Mouse (Mus musculus) midbrain, embryonic 13.5 days (tissue): ENCODE measurements around the gene Plcl1. TPM values are rescaled to one million over a fixed set of nuclear protein-coding genes. Genes with fewer than 3 reads are reported as not detected.
A peak's percentile ranks its signal among the peaks of the same experiment; 100 is the strongest.
"Not testable (repeated sequence)": the region's sequence is repeated elsewhere in the genome, so short reads cannot be mapped to it uniquely, and the experiment has no call there.

Experiments
- ATAC-seq: fragments of 200-750 bp; cut with Nextera tagmentation; 2 replicates; pipeline ENCODE4 v1.8.0; 2017; ENCODE audit warnings: mild to moderate bottlenecking, moderate TSS enrichment, moderate library complexity
- H3K27ac ChIP-seq: fragments of 300-500 bp; sonication (generic); 2 replicates; pipeline ENCODE4 v1.5.1; 2015; ENCODE audit warnings: inconsistent platforms, mild to moderate bottlenecking, moderate library complexity
- H3K27me3 ChIP-seq: fragments of 300-500 bp; sonication (generic); 2 replicates; pipeline ENCODE4 v1.6.1; 2015; ENCODE audit warnings: mild to moderate bottlenecking, inconsistent platforms
- H3K36me3 ChIP-seq: fragments of 300-500 bp; sonication (generic); 2 replicates; pipeline ENCODE4 v1.6.1; 2015; ENCODE audit warnings: mild to moderate bottlenecking, inconsistent platforms
- H3K4me1 ChIP-seq: fragments of 300-500 bp; sonication (generic); replicated peaks from 2 replicates; pipeline ENCODE4 v1.6.1; 2015; ENCODE audit warnings: inconsistent platforms
- H3K4me2 ChIP-seq: fragments of 300-500 bp; sonication (generic); replicated peaks from 2 replicates; pipeline ENCODE4 v1.6.1; 2015; ENCODE audit warnings: moderate library complexity, mild to moderate bottlenecking, inconsistent platforms
- H3K4me3 ChIP-seq: fragments of 300-500 bp; sonication (generic); replicated peaks from 2 replicates; pipeline ENCODE4 v1.5.1; 2015; ENCODE audit warnings: mild to moderate bottlenecking, inconsistent platforms
- H3K9ac ChIP-seq: fragments of 300-500 bp; sonication (generic); replicated peaks from 2 replicates; pipeline ENCODE4 v1.6.1; 2015; ENCODE audit warnings: mild to moderate bottlenecking, inconsistent platforms
- H3K9me3 ChIP-seq: fragments of 300-500 bp; sonication (generic); 2 replicates; pipeline ENCODE4 v1.6.1; 2016; ENCODE audit warnings: mild to moderate bottlenecking, inconsistent platforms
- WGBS: fragments of 180-500 bp; shearing (Covaris S2); methylation state at CpG from one replicate; pipeline ENCODE4 v1.1.7; 2015; 5-methylcytosine and 5-hydroxymethylcytosine counted together
- polyA plus RNA-seq: library from polyadenylated mRNA; unstranded; fragments of >200 nt; fragmentation: Nextera tagmentation; extraction: Ambion mirVana; gene quantifications from 2 replicates; pipeline ENCODE4 v1.2.1, GENCODE M21; 2015

Plcl1 gene
- polyA plus RNA-seq, 1 experiment from 2014 or later, result 3.7 TPM

DNA sequence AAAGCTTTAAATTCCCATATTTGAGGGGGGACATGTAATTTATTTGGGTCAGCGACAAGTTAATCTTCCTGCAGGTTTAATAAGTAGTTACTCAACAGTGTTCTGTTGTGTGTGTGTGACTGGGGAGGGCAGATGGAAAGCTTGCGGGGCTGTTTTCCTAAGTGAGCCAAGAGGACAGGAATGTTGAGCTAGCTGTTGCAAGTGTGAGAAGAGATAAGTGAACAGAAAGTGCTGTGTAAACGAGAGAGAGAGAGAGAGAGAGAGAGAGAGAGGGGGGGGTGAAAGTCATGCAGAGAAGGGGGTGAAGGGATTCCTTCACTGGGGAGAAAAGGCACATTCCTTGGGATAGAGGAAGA lies 39.9 kb downstream of the Plcl1 start:
- Histone ChIP-seq H3K9ac (no peak overlapping the region), H3K27ac (no peak overlapping the region), H3K4me3 (no peak overlapping the region), H3K27me3 (no peaks in the 10 kb centered on the region), H3K4me1 (peaks cover 4% of the 10 kb centered on the region; the same call in 1 of the 2 replicates), H3K4me2 (no peak overlapping the region), H3K36me3 (no peaks in the 10 kb centered on the region), H3K9me3 (no peaks in the 10 kb centered on the region)
- no peak for ATAC-seq
- WGBS, result 85% methylated on average over 3 of the region's 3 CpGs

DNA sequence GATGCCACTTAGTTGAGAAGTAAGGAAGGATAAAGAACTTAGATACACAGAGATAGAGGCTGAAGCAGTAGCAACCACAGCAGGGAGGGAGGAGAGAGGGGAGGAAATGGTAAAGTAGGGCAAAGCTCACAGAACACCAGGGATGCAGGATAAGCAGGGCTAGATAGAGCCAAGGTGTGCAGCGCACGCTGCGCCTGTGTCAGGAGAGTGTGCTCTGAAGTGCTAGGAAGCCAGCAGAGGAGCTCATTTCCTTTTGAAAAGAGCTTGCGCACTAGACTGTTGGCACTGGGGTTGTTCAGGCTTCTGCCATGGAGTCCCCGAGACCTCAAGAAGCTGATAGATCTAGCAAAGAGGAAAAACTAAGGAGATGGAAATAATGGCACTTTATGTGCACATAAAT lies 40.6 kb downstream of the Plcl1 start:
- Histone ChIP-seq H3K27ac (no peak overlapping the region), H3K4me3 (no peak overlapping the region), H3K36me3 (no peaks in the 10 kb centered on the region), H3K9me3 (no peaks in the 10 kb centered on the region), H3K4me1 (peaks cover 4% of the 10 kb centered on the region; the same call in 1 of the 2 replicates), H3K9ac (no peak overlapping the region), H3K27me3 (no peaks in the 10 kb centered on the region), H3K4me2 (no peak overlapping the region)
- no peak for ATAC-seq
- WGBS, result 87% methylated on average over 5 of the region's 5 CpGs

DNA sequence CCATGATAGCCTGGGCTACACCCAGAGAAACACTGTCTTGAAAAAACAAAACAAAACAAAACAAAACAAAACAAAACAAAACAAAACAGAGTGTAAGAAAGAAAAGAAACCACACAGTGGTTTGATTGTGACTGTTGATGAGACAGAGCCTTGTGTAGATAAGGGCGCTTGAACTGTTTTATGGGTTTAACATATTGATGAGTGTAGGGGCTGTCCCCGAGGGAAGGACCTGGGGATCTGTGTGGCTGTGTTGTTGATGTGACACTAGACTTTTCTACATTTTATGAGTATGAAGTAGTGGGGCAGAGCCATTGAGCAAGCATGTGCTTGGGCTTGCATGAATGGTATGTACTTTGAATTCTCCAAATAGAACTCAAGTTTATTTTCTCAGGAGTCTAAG lies 41.2 kb downstream of the Plcl1 start:
- Histone ChIP-seq H3K27me3 (no peaks in the 10 kb centered on the region), H3K4me1 (peaks cover 4% of the 10 kb centered on the region; the same call in 1 of the 2 replicates), H3K4me3 (no peak overlapping the region), H3K9me3 (no peaks in the 10 kb centered on the region), H3K27ac (no peak overlapping the region), H3K4me2 (no peak overlapping the region), H3K9ac (no peak overlapping the region), H3K36me3 (no peaks in the 10 kb centered on the region)
- no peak for ATAC-seq
- 76% methylated on average over 2 of the region's 2 CpGs for WGBS

DNA sequence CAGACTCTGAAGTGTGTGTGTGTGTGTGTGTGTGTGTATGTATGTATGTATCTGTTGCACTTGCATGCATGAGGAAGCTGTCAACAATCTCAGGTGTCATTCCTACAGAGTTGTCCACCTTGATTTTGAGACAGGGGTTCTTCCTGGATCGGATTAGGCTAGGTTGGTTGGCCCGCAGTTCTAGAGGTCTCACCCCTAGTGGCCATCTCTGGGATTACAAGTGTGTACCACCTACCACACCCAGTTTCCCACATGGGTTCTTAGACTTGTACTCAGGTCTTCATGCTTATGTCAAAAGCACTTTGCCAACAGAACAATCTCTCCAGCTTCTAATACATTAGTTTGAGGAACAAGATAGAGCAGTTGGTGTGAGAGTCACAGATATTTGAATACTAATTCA lies 41.9 kb downstream of the Plcl1 start:
- H3K36me3 ChIP-seq, result no peaks in the 10 kb centered on the region
- WGBS, result 78% methylated on average over 2 of the region's 2 CpGs
- no peak overlapping the region for H3K27ac ChIP-seq
- H3K9me3 ChIP-seq, result no peaks in the 10 kb centered on the region
- no peak overlapping the region for H3K9ac ChIP-seq
- no peaks in the 10 kb centered on the region for H3K27me3 ChIP-seq
- no peak for ATAC-seq
- H3K4me2 ChIP-seq, result no peak overlapping the region
- peaks cover 4% of the 10 kb centered on the region; the same call in 1 of the 2 replicates for H3K4me1 ChIP-seq
- no peak overlapping the region for H3K4me3 ChIP-seq

DNA sequence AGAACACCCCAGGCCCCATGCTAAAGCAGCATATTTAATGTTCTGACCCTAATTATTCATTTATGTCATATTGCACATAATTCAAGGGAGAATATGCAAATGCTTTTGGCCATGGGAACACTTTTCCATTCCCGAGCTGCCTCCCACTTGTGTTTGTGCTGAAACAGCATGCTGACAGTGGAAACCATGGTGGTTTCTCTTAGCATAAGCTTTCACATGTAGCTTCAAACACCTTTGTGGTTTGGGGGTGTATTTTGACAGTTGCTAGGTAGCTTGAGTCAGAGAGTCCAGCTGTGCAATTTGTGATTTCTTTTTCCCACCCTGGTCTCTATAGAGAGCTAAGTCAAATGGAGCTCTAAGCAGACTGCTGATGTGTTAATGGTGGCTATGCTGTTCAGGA lies 42.4 kb downstream of the Plcl1 start:
- H3K9ac ChIP-seq, result no peak overlapping the region
- no peak; the same call in 1 of the 2 replicates for ATAC-seq
- H3K4me2 ChIP-seq, result no peak overlapping the region
- H3K27ac ChIP-seq, result no peak overlapping the region
- H3K4me1 ChIP-seq, result peaks cover 4% of the 10 kb centered on the region; the same call in 1 of the 2 replicates
- 79% methylated on average over 1 of the region's 1 CpGs for WGBS
- H3K36me3 ChIP-seq, result no peaks in the 10 kb centered on the region
- no peaks in the 10 kb centered on the region for H3K27me3 ChIP-seq
- H3K9me3 ChIP-seq, result no peaks in the 10 kb centered on the region
- H3K4me3 ChIP-seq, result no peak overlapping the region

DNA sequence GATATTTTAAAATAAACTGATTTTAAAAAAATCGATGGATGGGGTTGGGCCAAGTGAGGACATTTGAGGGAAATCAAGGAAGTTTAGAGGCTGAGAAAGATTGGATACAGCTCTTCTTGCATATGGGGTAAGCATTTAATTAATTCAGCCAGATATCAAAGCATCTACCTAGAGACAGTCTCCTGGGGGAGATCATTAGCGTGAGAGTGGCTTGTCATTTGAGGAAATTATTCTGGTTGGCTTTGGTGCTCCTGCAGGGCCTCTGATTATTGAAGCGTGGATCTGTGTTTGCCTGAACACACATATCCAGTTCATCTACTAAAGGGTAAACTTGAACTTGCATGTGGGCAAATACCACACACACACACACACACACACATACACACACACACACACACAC lies 44.1 kb downstream of the Plcl1 start:
- no peaks in the 10 kb centered on the region for H3K9me3 ChIP-seq
- no peak overlapping the region for H3K4me3 ChIP-seq
- no peak overlapping the region for H3K9ac ChIP-seq
- H3K27me3 ChIP-seq, result no peaks in the 10 kb centered on the region
- 54% methylated on average over 3 of the region's 3 CpGs for WGBS
- no peak overlapping the region for H3K27ac ChIP-seq
- no peaks in the 10 kb centered on the region for H3K36me3 ChIP-seq
- peaks cover 4% of the 10 kb centered on the region; the same call in 1 of the 2 replicates for H3K4me1 ChIP-seq
- H3K4me2 ChIP-seq, result no peak overlapping the region
- ATAC-seq, result no peak

DNA sequence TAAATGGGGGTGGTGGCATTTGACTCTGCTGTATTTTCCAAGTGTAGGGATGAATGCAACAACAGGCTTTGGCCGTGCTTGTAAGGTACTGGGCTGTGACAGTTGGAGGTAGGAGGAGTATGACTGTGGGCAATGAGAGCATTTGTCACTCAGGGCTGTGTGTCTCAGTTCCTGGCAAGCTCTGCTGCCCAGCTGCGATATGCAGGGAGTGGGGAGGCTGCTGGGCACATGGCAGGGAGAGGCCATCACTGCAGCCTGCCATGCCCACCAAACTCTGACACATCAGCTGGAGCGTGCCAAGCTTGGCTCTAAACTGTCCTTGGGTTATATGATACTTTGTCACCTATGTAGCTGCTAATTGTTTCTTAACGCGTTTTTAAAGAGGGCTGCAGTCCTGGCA lies 48.4 kb downstream of the Plcl1 start:
- no peak overlapping the region for H3K27ac ChIP-seq
- WGBS, result 83% methylated on average over 5 of the region's 5 CpGs
- ATAC-seq, result no peak
- H3K27me3 ChIP-seq, result no peaks in the 10 kb centered on the region
- peaks cover 3% of the 10 kb centered on the region; the same call in 1 of the 2 replicates for H3K4me1 ChIP-seq
- H3K4me3 ChIP-seq, result no peak overlapping the region
- H3K9ac ChIP-seq, result no peak overlapping the region
- H3K9me3 ChIP-seq, result no peaks in the 10 kb centered on the region
- H3K4me2 ChIP-seq, result no peak overlapping the region
- no peaks in the 10 kb centered on the region for H3K36me3 ChIP-seq

DNA sequence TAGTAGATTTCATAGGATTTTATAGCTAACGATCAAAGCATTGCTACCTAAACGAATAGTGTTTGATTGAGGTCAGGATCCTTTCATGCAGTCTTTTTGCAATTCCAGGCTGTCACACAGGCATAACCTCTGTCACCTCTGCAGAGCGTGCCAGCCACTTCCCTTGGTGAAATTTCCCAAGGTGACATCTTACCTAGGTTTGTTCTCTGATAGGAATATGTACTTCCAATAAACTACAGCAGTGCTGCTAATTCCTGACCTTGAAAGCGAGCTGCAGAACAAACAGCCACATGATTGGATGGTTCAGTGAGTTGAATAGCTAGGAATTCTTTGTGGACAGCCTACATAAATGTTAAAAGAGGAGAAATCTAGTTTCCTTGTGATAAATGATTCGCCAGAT lies 56.6 kb downstream of the Plcl1 start:
- no peak for ATAC-seq
- WGBS, result 80% methylated on average over 5 of the region's 5 CpGs
- H3K36me3 ChIP-seq, result no peaks in the 10 kb centered on the region
- H3K27ac ChIP-seq, result no peak overlapping the region
- no peaks in the 10 kb centered on the region for H3K27me3 ChIP-seq
- no peak overlapping the region for H3K4me2 ChIP-seq
- H3K4me1 ChIP-seq, result no peaks in the 10 kb centered on the region
- H3K9me3 ChIP-seq, result no peaks in the 10 kb centered on the region
- no peak overlapping the region for H3K4me3 ChIP-seq
- H3K9ac ChIP-seq, result no peak overlapping the region

DNA sequence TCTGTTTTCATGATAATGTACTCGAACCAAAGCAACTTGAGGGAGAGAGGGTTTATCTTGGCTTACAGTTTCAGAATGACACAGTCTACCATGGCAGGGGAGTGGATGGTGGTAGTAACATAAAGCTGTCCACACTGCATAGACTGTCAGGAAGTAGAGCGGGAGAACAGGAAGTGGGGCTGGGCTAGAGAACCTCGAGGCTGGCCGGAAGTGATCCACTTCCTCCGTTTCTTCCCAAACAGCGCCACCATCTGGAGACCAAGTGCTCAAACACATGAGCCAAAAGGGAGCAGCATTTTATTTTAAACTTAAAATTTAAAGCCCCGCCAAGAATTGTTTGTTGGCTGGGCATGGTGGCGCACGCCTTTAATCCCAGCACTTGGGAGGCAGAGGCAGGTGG lies 68.0 kb downstream of the Plcl1 start:
- WGBS, result 81% methylated on average over 9 of the region's 9 CpGs
- Histone ChIP-seq H3K9ac (no peak overlapping the region), H3K36me3 (no peaks in the 10 kb centered on the region), H3K9me3 (0 out of 2 replicates have a peak, but pooled peaks cover 2% of the 10 kb centered on the region), H3K4me2 (no peak overlapping the region), H3K27ac (no peak overlapping the region), H3K4me1 (no peaks in the 10 kb centered on the region), H3K4me3 (no peak overlapping the region), H3K27me3 (no peaks in the 10 kb centered on the region)
- no peak for ATAC-seq

DNA sequence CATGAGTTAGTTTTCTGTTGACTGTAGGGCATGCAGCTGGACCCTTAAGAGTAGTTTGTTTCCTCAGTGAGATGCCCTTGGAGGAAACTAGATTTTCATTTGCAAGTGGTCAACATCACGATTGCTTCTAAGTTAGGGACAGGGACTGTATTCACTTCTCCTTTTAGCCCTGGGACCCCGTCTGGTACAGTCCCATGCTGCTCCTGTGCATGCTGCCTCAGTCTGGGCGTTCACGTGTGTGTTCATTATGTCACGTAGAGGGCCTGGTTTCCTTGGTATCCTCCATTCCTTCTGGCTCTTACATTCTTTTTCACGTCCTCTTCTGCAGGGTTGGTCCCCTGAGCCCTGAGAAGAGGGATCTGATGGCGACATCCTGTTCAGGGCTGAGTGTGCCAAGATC lies 69.3 kb downstream of the Plcl1 start:
- Histone ChIP-seq H3K4me1 (no peaks in the 10 kb centered on the region), H3K36me3 (no peaks in the 10 kb centered on the region), H3K4me3 (no peak overlapping the region), H3K27me3 (no peaks in the 10 kb centered on the region), H3K9me3 (0 out of 2 replicates have a peak, but pooled peaks cover 2% of the 10 kb centered on the region), H3K27ac (no peak overlapping the region), H3K9ac (no peak overlapping the region), H3K4me2 (no peak overlapping the region)
- 85% methylated on average over 7 of the region's 7 CpGs for WGBS
- ATAC-seq, result no peak

DNA sequence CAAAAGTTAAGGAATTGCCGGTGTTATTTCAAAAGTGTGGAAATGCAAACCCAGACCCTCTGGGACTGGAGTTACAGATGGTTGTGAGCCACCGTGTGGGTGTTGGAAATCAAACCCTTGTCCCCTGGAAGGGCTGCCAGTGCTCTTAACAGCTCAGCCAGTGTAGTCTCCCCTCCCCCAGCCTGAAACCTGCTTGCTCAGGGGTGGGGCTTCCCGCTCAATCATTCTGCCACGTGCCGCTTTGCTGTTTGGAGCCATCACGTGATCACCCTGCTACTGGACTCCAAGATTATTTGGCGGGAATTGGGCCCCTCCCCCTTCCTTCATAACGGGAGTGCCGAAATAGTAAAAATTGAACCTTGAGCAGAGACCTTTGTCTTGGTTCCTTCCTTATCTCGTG lies 81.7 kb downstream of the Plcl1 start:
- 83% methylated on average over 10 of the region's 10 CpGs for WGBS
- H3K4me2 ChIP-seq, H3K4me3 ChIP-seq, H3K9me3 ChIP-seq, H3K27me3 ChIP-seq, H3K9ac ChIP-seq, H3K36me3 ChIP-seq, H3K4me1 ChIP-seq, ATAC-seq, H3K27ac ChIP-seq: not testable (repeated sequence)

DNA sequence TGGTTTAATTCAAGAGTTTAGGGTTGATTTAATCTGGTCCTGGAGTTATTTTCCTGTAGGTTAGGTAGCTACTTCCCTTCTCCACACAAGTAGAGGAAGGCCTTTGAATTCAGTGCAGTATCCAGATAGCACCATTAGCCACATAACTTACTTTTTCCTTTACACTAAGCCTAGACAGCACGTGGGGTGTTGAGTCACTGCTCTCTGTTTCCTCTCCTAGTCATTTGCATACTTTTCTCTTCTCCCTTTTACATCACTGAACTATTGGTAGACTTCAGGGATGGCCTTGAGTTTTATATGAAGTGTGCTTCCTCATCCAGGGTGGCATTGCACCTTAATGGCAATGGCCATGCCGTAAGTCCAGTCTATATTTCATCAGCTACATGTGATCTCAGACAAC lies 82.5 kb downstream of the Plcl1 start:
- H3K4me3 ChIP-seq, result no peak overlapping the region
- H3K4me1 ChIP-seq, result no peaks in the 10 kb centered on the region; the same call in 1 of the 2 replicates
- no peak overlapping the region for H3K4me2 ChIP-seq
- 81% methylated on average over 2 of the region's 2 CpGs for WGBS
- no peak for ATAC-seq
- no peaks in the 10 kb centered on the region for H3K36me3 ChIP-seq
- H3K27me3 ChIP-seq, result no peaks in the 10 kb centered on the region
- H3K9ac ChIP-seq, result no peak overlapping the region
- no peak overlapping the region for H3K27ac ChIP-seq
- H3K9me3 ChIP-seq, result no peaks in the 10 kb centered on the region

DNA sequence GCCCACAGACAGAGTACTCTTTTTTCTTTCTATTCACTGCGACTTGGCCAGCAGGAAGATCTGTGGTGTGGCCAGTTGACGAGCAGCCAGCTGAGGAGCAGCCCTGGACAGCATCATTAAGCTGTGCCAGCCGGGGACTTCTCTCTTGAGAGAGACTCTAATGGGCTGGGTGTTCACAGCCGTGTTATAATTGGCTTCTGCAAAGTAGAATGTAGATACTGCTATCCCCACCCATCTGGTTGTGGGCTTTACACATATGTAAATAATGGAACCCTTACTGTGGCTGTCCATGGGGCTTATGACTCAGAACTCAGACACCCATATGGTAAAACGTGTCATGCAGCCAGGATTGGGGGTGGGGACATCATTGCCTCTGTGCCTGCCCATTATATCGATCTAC lies 83.6 kb downstream of the Plcl1 start:
- Histone ChIP-seq H3K4me1 (no peaks in the 10 kb centered on the region; the same call in 1 of the 2 replicates), H3K36me3 (no peaks in the 10 kb centered on the region), H3K4me2 (no peak overlapping the region), H3K27me3 (no peaks in the 10 kb centered on the region), H3K4me3 (no peak overlapping the region), H3K27ac (no peak overlapping the region), H3K9me3 (no peaks in the 10 kb centered on the region), H3K9ac (no peak overlapping the region)
- 42% methylated on average over 6 of the region's 6 CpGs for WGBS
- ATAC-seq, result peak; percentile 89
